Mouse (Mus musculus) cerebellum, adult 2 months (tissue): ENCODE data around the gene Epas1. TPM values are rescaled to one million over a fixed set of nuclear protein-coding genes. Genes with fewer than 3 reads are reported as not detected.

Source experiments
- DNase-seq, 2 experiments: peaks; one replicate each; pipeline ENCODE4 v3.0.0; 2021
- H3K27ac ChIP-seq: fragments of 200-500 bp; 2 replicates; pipeline ENCODE4 v1.5.1; 2012; ENCODE audit warnings: low read length, control low read depth, inconsistent platforms; ENCODE audit not compliant: insufficient read depth
- H3K27me3 ChIP-seq: fragments of 200-500 bp; 2 replicates; pipeline ENCODE4 v1.6.1; 2012; ENCODE audit warnings: inconsistent platforms, mild to moderate bottlenecking, low read length, moderate library complexity; ENCODE audit not compliant: control insufficient read depth, insufficient read depth
- H3K4me1 ChIP-seq: fragments of 200-500 bp; 2 replicates; pipeline ENCODE4 v1.6.1; 2011; ENCODE audit warnings: low read length; ENCODE audit not compliant: control insufficient read depth, insufficient read depth
- H3K4me3 ChIP-seq: fragments of 200-500 bp; replicated peaks from 2 replicates; pipeline ENCODE3; 2011; ENCODE audit warnings: mild to moderate bottlenecking, low read depth, low read length, control low read depth; ENCODE audit not compliant: insufficient read depth
- CTCF ChIP-seq: fragments of 200-500 bp; IDR thresholded peaks from 2 replicates; pipeline ENCODE4 v1.5.1; 2011; ENCODE audit warnings: low read depth, mild to moderate bottlenecking, control low read depth, low read length, moderate library complexity, borderline replicate concordance; ENCODE audit not compliant: insufficient read depth
- POLR2A ChIP-seq: fragments of 200-500 bp; IDR thresholded peaks from 2 replicates; pipeline ENCODE4 v1.6.1; 2011; ENCODE audit warnings: low read length, control low read depth, borderline replicate concordance; ENCODE audit not compliant: insufficient read depth
- WGBS: fragments of 180-500 bp; shearing (Covaris S2); methylation state at CpG from one replicate; pipeline ENCODE4 v1.1.7; 2018; 5-methylcytosine and 5-hydroxymethylcytosine counted together
- polyA plus RNA-seq: library from polyadenylated mRNA; depleted of rRNA; stranded (reverse); fragments of >200 nt; gene quantifications from 2 replicates; pipeline ENCODE4 v1.2.3, GENCODE M21; 2012

Gene Epas1
- polyA plus RNA-seq, 1 experiment: 71.1 TPM

DNA sequence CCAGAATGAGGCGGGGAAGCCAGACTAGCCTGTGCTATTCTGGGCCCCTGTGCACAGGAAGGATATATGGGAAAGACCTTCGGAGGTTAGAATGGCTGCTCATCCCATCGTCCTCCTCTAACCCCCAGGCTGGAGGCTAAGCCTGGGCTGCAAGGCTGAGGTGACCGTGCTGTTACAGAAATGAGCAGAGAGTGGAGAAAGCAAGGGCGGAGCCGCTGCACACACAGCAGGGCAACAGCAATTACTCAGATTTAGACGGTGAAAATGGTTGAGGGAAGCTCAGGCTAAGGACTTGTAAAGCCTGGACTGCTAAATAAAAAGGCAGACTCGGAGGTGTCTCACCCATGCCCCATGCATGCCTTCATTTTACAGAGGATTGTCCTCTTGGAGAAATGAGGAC is 45.0 kb downstream of the Epas1 start:
- H3K4me1 ChIP-seq: no peaks in the 10 kb centered on the region; the same call in 1 of the 2 replicates
- no peak for DNase-seq
- no peak for TF ChIP-seq POLR2A
- TF ChIP-seq CTCF: no peak
- 73% methylated on average over 8 of the region's 8 CpGs for WGBS
- no peak overlapping the region for H3K4me3 ChIP-seq
- no peaks in the 10 kb centered on the region for H3K27me3 ChIP-seq
- no peak overlapping the region for H3K27ac ChIP-seq

DNA sequence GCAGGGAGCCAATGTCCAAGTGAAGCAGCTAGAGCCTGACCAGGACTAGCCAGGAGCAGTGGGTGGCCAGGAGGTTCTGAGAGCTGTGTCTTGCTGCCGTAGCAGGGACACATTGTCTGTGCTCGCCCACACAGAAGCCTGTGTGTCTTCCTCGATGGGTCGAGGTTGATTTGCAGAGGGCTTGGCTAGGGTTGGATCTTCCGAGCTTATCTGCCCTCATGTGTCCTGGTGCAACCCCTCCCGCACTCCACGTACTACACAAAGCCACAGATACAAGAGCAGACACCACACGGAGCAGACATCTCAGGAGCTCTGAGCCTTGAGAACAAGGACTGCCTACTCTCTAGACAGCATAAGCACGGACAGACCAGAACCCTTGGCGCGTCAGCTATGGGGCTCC is 45.5 kb downstream of the Epas1 start:
- WGBS: 57% methylated on average over 11 of the region's 11 CpGs
- DNase-seq: no peak
- Histone ChIP-seq H3K27me3 (no peaks in the 10 kb centered on the region), H3K4me1 (no peaks in the 10 kb centered on the region; the same call in 1 of the 2 replicates), H3K4me3 (no peak overlapping the region), H3K27ac (0 out of 2 replicates have a peak overlapping the region, but pooled peaks have one; percentile 16)
- TF ChIP-seq CTCF: no peak
- TF ChIP-seq POLR2A: no peak

DNA sequence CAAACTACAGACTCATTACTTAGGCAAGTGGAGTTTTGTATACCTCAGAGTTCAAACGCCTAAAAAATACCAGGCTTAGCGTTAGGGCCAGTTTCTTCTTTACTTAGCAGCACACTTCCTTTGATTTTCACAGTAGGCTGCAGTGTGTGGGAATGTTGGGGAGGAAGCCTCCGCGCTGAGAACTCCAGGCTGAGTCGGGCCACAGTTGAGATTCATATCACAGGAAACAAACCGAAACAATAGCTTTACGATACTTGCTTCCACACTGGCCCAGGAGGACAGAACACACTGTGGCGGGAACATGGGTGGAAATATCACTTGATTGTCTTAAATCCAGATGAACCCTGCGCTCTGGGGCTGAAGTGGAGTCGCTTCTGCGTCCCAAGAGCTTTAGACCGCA is 47.0 kb downstream of the Epas1 start:
- DNase-seq: no peak
- 87% methylated on average over 12 of the region's 12 CpGs for WGBS
- Histone ChIP-seq H3K4me3 (no peak overlapping the region), H3K27me3 (no peaks in the 10 kb centered on the region), H3K27ac (no peak overlapping the region), H3K4me1 (no peaks in the 10 kb centered on the region; the same call in 1 of the 2 replicates)
- no peak for TF ChIP-seq CTCF
- TF ChIP-seq POLR2A: no peak

DNA sequence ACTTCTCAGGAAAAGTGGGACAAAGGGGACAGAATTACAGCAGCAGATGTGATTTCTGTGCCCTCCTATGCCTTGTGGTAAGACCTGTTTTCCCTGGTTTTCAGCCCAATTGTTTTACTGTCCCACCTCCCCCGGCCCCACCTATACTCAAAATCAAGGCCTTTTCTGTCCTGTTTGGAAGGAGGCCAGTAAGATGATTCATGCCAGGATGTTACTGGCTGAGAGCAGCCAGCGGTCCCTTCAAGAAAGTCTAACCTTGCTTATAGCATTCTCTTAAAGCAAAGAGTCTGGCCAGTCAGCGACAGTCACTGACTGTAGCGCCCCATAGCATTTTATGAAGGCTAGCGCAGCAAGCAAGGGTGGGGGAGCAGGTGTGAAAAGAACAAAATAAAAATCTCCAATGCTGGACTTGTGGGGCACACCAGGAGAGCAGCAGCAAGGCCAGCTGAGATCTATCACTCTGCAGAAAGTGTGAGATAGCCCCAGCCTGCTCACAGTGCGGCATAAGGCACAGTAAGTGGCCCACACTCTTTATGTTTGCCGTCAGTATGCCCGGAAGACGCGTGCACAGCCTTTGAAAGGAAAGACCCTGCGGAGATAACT is 47.8 kb downstream of the Epas1 start:
- WGBS: 68% methylated on average over 11 of the region's 11 CpGs
- no peak overlapping the region for H3K27ac ChIP-seq
- TF ChIP-seq CTCF: no peak
- no peak for TF ChIP-seq POLR2A
- no peak for DNase-seq
- H3K27me3 ChIP-seq: no peaks in the 10 kb centered on the region
- no peaks in the 10 kb centered on the region; the same call in 1 of the 2 replicates for H3K4me1 ChIP-seq
- H3K4me3 ChIP-seq: no peak overlapping the region

DNA sequence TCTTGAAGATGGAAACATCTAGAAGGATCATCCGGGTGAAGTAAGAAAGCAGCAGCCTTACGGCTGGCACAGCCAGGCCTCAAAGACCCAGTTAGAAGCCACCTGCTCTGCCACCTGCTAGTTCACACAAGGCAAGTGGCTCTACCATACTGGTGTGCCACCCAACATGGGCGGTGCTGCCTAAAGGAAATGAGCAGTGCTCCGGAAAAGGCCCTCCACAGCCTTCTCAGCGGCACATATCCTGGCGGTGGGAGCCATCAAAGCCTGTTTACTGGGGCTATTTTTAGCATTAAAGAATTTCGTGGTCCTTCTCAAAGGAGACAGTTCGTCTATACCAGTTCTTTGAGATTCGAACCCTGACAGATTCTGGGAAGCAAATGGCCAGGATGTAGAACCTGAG is 48.4 kb downstream of the Epas1 start:
- WGBS: 54% methylated on average over 9 of the region's 9 CpGs
- Histone ChIP-seq H3K4me3 (no peak overlapping the region), H3K27ac (no peak overlapping the region), H3K27me3 (no peaks in the 10 kb centered on the region), H3K4me1 (no peaks in the 10 kb centered on the region; the same call in 1 of the 2 replicates)
- no peak for DNase-seq
- TF ChIP-seq CTCF (no peak), POLR2A (no peak)

DNA sequence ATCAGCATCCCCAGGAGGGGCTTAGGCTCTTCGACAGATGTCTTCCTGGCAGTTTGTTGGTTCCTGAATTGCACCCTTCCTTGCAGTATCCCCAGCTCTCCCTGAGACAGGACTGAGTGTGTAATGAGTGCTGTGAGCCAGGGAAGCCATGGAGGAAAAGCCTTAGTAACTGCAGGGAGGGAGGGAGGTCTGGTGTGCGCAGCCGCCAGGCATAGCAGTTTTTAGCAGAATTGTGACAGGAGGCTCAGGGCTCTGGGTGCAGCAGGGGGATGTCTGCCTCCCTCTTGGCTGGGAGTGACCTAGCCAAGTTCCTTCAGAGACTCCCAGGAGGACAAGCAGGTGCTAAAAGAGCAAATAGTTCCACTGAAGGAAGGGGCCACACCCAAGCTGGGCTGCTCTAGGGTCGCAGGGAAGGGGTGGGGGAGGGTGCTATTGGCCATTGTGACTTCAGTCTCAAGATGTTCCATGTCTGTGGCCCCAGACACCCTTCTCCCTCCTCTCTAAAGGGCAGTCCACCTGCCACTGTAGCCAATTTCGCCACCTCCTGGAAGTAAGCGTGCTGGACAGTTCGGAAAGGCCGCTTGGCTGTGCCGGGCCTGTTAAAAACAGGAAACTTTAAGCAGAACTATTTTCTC is 49.0 kb downstream of the Epas1 start:
- TF ChIP-seq CTCF (0 out of 2 replicates have a peak, but pooled peaks have one; percentile 17), POLR2A (no peak)
- Histone ChIP-seq H3K4me3 (no peak overlapping the region), H3K4me1 (no peaks in the 10 kb centered on the region; the same call in 1 of the 2 replicates), H3K27ac (no peak overlapping the region), H3K27me3 (no peaks in the 10 kb centered on the region)
- WGBS: 76% methylated on average over 9 of the region's 9 CpGs
- no peak for DNase-seq

DNA sequence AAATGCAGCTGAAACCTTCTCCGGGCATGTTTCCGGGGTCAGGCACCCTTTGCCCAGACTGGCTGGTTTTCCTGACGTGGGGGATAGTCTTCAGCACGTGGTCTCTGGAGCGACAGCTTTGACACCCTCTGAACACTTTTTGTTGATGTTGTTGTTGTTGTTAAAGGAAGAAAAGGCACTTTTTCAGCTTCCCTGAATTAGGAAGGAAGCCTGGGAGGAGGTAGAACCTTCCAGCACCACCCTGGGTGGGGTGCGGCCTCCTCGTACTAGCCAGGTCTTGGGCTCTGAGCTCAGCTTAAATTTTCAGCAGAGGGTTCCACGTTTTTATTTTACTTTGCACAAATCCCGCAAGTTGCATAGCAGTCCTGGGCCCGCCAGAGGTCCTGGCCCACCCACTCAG is 49.6 kb downstream of the Epas1 start:
- WGBS: 92% methylated on average over 10 of the region's 10 CpGs
- H3K4me3 ChIP-seq: no peak overlapping the region
- H3K27ac ChIP-seq: no peak overlapping the region
- no peak for TF ChIP-seq CTCF
- TF ChIP-seq POLR2A: no peak
- no peaks in the 10 kb centered on the region; the same call in 1 of the 2 replicates for H3K4me1 ChIP-seq
- no peaks in the 10 kb centered on the region for H3K27me3 ChIP-seq
- DNase-seq: no peak

DNA sequence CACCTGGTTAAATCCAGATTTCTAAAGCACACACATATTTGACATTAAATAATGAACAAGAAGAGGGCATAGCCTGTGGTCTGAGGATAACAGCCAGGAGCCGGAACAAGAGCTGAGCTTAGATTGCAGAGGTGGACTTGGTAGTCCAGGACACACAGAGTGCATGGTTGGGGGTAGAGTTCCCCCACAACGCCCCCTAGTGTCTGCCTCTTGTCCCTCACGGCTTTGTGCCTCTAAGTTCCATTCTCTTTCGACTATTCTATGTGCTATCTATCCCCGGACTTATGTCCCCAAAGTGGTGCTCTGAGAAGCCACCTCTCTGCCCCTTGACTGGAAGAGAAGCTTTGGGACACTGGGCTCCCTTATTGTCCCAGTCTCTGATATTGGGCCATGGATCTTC is 50.2 kb downstream of the Epas1 start:
- H3K4me1 ChIP-seq: no peaks in the 10 kb centered on the region; the same call in 1 of the 2 replicates
- no peak overlapping the region for H3K4me3 ChIP-seq
- H3K27me3 ChIP-seq: no peaks in the 10 kb centered on the region
- no peak overlapping the region for H3K27ac ChIP-seq
- TF ChIP-seq CTCF (no peak), POLR2A (no peak)
- 85% methylated on average over 5 of the region's 5 CpGs for WGBS
- DNase-seq: no peak
